Mouse (Mus musculus) liver, embryonic 14.5 days (tissue): ENCODE measurements around the gene Tmcc3.

Experiments used
- CTCF ChIP-seq: IDR thresholded peaks from 2 replicates; pipeline ENCODE4 v1.5.1; 2016; ENCODE audit warnings: antibody characterized with exemption, low read depth, control low read depth
- EP300 ChIP-seq: IDR thresholded peaks from 2 replicates; pipeline ENCODE4 v1.6.1; 2016; ENCODE audit warnings: antibody characterized with exemption, low read depth

- TF ChIP-seq CTCF: no peak
- no peak for TF ChIP-seq EP300
Measured at GRCm38 (mm10) chr10:94391049-94391448, 79.3 kb downstream of the Tmcc3 start.
